Mouse (Mus musculus) kidney, adult 9 months (tissue): ENCODE data around the gene Ints1.

Experiments used
- DNase-seq: peaks from one replicate; pipeline ENCODE4 v3.0.0; 2022

Gene Ints1

GRCm38 (mm10) chr5:139799801-139800590, 24.5 kb upstream of the Ints1 start:
- peak; percentile 13 for DNase-seq

- no peak for DNase-seq
Measured at GRCm38 (mm10) chr5:139799041-139799440, 23.6 kb upstream of the Ints1 start.

GRCm38 (mm10) chr5:139798168-139798900, 22.9 kb upstream of the Ints1 start:
- no peak for DNase-seq

GRCm38 (mm10) chr5:139797473-139798167, 22.1 kb upstream of the Ints1 start:
- DNase-seq: peak; percentile 93

GRCm38 (mm10) chr5:139796900-139797299, 21.4 kb upstream of the Ints1 start:
- DNase-seq: peak; percentile 93

GRCm38 (mm10) chr5:139796001-139796620, 20.6 kb upstream of the Ints1 start:
- DNase-seq: no peak

GRCm38 (mm10) chr5:139794938-139795337, 19.5 kb upstream of the Ints1 start:
- DNase-seq: peak; percentile 42

GRCm38 (mm10) chr5:139794137-139794536, 18.7 kb upstream of the Ints1 start:
- peak; percentile 41 for DNase-seq

GRCm38 (mm10) chr5:139793338-139794089, 18.0 kb upstream of the Ints1 start:
- peak; percentile 88 for DNase-seq

- no peak for DNase-seq
Measured at GRCm38 (mm10) chr5:139792966-139793337, 17.5 kb upstream of the Ints1 start.

- no peak for DNase-seq
Measured at GRCm38 (mm10) chr5:139792159-139792775, 16.8 kb upstream of the Ints1 start.

GRCm38 (mm10) chr5:139791227-139792158, 16.0 kb upstream of the Ints1 start, which contains the start of gene Mafk:
Mafk (plus strand) TSS chr5:139791513.
- peak; percentile 98 for DNase-seq

- peak; percentile 34 for DNase-seq
Measured at GRCm38 (mm10) chr5:139789466-139789865, 14.0 kb upstream of the Ints1 start.

GRCm38 (mm10) chr5:139781406-139781805, 5.9 kb upstream of the Ints1 start:
- DNase-seq: no peak

GRCm38 (mm10) chr5:139776966-139777365, 1.5 kb upstream of the Ints1 start:
- DNase-seq: no peak

GRCm38 (mm10) chr5:139768216-139768615, 7.3 kb downstream of the Ints1 start:
- DNase-seq: no peak

- no peak for DNase-seq
Measured at GRCm38 (mm10) chr5:139764296-139764695, 11.2 kb downstream of the Ints1 start.

- DNase-seq: no peak
Measured at GRCm38 (mm10) chr5:139758096-139758495, 17.4 kb downstream of the Ints1 start.

- no peak for DNase-seq
Measured at GRCm38 (mm10) chr5:139756586-139756985, 18.9 kb downstream of the Ints1 start.

- DNase-seq: no peak
Measured at GRCm38 (mm10) chr5:139756135-139756534, 19.3 kb downstream of the Ints1 start.

GRCm38 (mm10) chr5:139754753-139755152, 20.7 kb downstream of the Ints1 start:
- peak; percentile 51 for DNase-seq
